Mouse (Mus musculus): ENCODE data around the gene Ank. TPM values are rescaled to one million over a fixed set of nuclear protein-coding genes. Genes with fewer than 3 reads are reported as not detected.
A peak's percentile ranks its signal among the peaks of the same experiment; 100 is the strongest.

The Ank gene
- total RNA-seq, 2 experiments from 2014 or later: 173 to 176 TPM

DNA sequence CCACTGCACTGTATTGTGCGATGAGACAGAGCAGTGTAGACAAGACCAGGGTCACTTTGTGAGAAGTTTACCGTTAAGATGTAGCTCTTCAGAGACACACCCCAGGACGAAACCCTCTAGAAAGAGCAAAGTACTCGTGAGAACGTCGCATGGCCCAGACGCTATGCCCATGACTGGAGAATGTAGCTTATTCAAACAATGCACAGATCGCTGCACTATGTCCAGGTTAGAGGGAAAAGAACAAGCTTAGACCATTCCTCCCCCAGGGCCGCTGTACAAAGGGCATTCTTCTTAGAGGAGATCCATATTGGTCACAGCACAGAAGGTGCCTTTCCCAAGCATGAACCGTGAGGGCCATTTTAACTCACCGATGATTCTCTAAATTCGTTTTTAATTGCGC is 35.9 kb downstream of the Ank start:
- H3K27ac ChIP-seq: peak overlapping the region; percentile 61

GRCm38 (mm10) chr15:27503221-27503620 is 36.7 kb downstream of the Ank start:
- intact Hi-C loops (cut with DNase I): loop anchor here (2.0 kb wide), 1 partner anchor 62 kb away; no protein-coding TSS in a partner anchor
- DNase-seq (ENCODE audit: extremely low spot score in 1 of 2, low spot score in 2 of 2): peak in 1 of 2 experiments; percentile 49
- no peak for TF ChIP-seq CTCF (IDR thresholded peaks at IDR 0.05)
- peak overlapping the region; percentile 33 for H3K27ac ChIP-seq
- H3K4me3 ChIP-seq: no peak overlapping the region

More for the DNA sequence above, 35.9 kb downstream of the Ank start:
- intact Hi-C loops (cut with DNase I): loop anchor here (2.0 kb wide), 1 partner anchor 62 kb away; no protein-coding TSS in a partner anchor
- no peak overlapping the region for H3K4me3 ChIP-seq
- DNase-seq (ENCODE audit: extremely low spot score in 1 of 2, low spot score in 2 of 2): no peak
- TF ChIP-seq CTCF (IDR thresholded peaks at IDR 0.05): no peak

DNA sequence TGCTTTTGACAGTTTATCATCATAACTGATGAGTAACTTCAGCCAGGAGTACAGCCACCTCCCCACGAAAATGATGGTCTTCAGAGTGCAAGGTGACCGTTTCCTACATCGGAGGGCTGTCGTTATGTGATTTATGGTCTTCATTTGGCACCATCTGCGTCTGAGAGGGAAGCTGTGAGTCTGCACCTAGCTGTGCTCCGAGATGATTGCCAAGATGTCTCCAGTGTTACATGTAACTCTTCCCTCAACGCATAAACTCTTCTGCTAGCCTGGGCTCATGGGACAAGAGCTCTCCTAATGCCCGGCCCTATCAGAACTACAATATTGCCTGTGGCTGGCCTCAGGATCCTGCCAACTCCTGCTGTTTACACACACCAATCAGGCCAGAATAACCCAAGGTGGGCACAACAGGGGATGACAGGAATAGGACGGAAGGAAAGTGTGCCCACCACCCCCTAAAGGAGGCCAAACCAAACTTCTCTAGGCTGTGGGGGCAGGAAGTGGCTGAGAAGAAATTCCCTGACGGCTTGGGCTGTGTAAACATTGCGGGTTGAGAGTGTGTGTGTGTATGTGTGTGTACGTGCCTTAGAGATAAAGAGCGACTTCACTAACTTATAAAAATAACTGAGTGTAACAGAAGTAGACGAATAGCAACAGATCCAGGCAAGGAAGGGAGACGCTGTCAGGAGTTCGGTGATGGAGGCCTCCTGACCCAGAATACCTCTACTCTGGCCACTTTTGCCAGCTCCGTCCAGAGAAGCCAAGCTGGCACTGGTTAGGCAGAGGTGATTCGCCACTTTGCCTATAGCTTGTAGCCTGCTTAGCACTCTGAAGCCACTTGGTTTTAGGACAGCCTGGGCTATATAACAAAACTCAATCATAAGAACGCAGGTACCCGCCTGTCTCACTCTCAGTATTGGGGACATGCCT is 37.6 kb downstream of the Ank start:
- intact Hi-C loops (cut with DNase I): loop anchor here (2.0 kb wide), 1 partner anchor 61 kb away; no protein-coding TSS in a partner anchor
- no peak overlapping the region for H3K4me3 ChIP-seq
- no peak for DNase-seq (ENCODE audit: extremely low spot score in 1 of 2, low spot score in 2 of 2)

DNA sequence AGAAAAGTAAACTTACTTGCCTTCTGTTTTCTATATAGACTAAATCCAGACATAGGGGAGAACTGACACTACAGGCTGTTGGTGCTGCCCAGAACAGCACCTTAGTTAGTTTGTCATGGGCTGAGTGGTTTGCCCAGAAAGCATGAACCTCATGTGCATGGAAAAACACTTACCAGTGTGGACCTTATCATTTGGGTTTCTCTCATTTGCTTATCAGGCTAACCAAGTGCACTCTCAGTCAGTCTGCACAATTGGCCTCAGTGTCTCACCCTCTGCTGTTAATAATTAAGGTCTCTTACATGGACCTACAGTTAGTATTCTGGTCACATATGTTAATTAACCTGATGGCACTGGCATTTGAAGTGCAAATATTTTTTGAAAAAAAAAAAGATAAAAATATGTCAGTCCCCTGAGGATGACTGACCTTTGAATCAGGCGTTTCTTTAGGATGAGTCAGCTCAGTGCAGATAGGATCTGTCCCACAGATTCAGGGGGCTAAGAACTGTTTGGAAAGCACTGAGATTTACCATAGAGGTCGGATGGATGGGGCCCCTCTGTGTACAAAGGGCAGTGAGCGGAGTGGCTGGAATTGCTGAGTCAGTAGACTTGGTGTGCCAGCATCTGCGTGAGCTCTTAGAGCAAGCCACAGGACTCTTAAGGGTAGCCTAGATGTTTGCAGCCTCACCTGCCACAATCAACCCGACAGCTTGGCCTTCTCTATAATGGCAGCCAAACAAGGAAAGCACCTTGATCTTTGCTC is 39.8 kb downstream of the Ank start:
- Histone ChIP-seq H3K27ac (peak overlapping the region; percentile 24; the same call in 1 of the 2 replicates), H3K4me3 (no peak overlapping the region)
- DNase-seq (ENCODE audit: extremely low spot score in 1 of 2, low spot score in 2 of 2): no peak
- intact Hi-C loops (cut with DNase I): no loop called here
- no peak for TF ChIP-seq CTCF (IDR thresholded peaks at IDR 0.05)

More for the DNA sequence above, 37.6 kb downstream of the Ank start:
- H3K27ac ChIP-seq: peak overlapping the region; percentile 33
- TF ChIP-seq CTCF (IDR thresholded peaks at IDR 0.05): no peak

GRCm38 (mm10) chr15:27506893-27507596 is 40.6 kb downstream of the Ank start:
- DNase-seq (ENCODE audit: extremely low spot score in 1 of 2, low spot score in 2 of 2): no peak
- 0 out of 2 replicates have a peak overlapping the region, but pooled peaks have one; percentile 24 for H3K27ac ChIP-seq
- intact Hi-C loops (cut with DNase I): no loop called here
- no peak overlapping the region for H3K4me3 ChIP-seq
- TF ChIP-seq CTCF (IDR thresholded peaks at IDR 0.05): no peak

DNA sequence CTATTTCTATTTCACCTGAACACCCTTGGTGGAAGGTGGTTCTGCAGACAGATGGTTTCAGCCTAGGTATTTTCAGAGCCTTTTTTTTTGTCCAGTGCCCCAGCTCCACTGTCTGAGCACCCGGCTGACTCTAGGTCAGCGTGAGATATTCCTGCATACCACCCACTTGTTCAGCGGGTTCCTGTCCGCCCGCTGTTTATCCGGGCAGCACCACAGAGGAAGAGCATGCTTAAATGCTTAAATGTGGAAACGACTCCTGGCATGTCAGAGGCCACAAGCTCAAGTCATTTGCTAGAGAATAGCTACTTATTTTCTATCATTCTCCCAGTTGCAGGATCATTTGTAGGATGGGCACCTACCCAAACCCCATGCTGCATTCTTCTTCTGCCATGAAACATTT is 41.7 kb downstream of the Ank start:
- DNase-seq (ENCODE audit: extremely low spot score in 1 of 2, low spot score in 2 of 2): no peak
- no peak overlapping the region for H3K4me3 ChIP-seq
- TF ChIP-seq CTCF (IDR thresholded peaks at IDR 0.05): no peak
- intact Hi-C loops (cut with DNase I): no loop called here
- H3K27ac ChIP-seq: peak overlapping the region; percentile 65; the same call in 1 of the 2 replicates

DNA sequence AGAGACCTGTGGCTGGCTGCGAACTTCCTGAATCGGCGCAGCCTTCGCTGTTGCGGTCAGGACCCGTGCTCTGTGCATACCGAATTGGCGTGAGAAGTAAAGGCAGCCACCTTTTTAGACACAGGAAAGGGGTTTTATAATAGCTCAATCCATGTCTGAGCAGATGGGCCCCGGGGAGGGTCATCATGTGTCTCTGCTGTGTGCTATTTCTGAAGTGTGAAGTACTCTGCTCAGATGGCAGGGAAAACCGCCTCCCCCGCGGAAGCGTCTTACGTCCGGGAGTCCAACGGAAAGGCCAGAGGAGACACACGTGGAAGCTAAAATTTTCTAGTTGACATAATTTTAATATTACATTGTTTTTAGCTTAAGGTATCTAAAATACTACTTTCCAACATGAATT is 42.5 kb downstream of the Ank start:
- H3K4me3 ChIP-seq: no peak overlapping the region
- DNase-seq (ENCODE audit: extremely low spot score in 1 of 2, low spot score in 2 of 2): peak; percentile 36 to 56
- intact Hi-C loops (cut with DNase I): no loop called here
- peak overlapping the region; percentile 65 for H3K27ac ChIP-seq
- no peak for TF ChIP-seq CTCF (IDR thresholded peaks at IDR 0.05)

- intact Hi-C loops (cut with DNase I): no loop called here
- Histone ChIP-seq H3K4me3 (no peak overlapping the region), H3K27ac (peak overlapping the region; percentile 63)
- no peak for TF ChIP-seq CTCF (IDR thresholded peaks at IDR 0.05)
- no peak for DNase-seq (ENCODE audit: extremely low spot score in 1 of 2, low spot score in 2 of 2)
Measured at GRCm38 (mm10) chr15:27516927-27517326, 50.5 kb downstream of the Ank start.

DNA sequence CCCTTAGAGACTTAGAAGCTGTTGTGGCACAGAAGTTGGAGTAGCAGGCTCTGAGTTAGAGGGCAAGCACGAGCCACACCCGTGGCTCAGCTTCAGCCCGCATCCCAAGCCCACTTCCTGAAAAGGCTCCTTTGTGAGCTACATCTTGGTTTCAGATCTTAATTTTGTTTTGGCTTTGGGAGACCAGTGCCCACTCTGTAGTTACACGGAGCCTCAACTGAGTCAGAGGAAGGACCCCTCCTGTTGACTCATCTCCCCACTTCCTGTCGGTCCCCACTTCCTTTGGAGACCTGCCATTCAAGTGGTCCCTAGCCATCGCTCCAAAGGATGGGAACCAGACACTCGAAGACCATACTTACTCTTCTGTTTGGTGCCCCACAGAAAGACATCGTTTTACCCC is 51.5 kb downstream of the Ank start:
- no peak for TF ChIP-seq CTCF (IDR thresholded peaks at IDR 0.05)
- H3K27ac ChIP-seq: peak overlapping the region; percentile 2; the same call in 1 of the 2 replicates

GRCm38 (mm10) chr15:27519857-27520256 is 53.4 kb downstream of the Ank start:
- Histone ChIP-seq H3K4me3 (no peak overlapping the region), H3K27ac (no peak overlapping the region)
- intact Hi-C loops (cut with DNase I): no loop called here
- no peak for TF ChIP-seq CTCF (IDR thresholded peaks at IDR 0.05)
- no peak for DNase-seq (ENCODE audit: extremely low spot score in 1 of 2, low spot score in 2 of 2)

More for the DNA sequence above, 51.5 kb downstream of the Ank start:
- intact Hi-C loops (cut with DNase I): no loop called here
- no peak overlapping the region for H3K4me3 ChIP-seq
- no peak for DNase-seq (ENCODE audit: extremely low spot score in 1 of 2, low spot score in 2 of 2)

Data from left cerebral cortex, adult 2 months (tissue).